Mouse (Mus musculus): ENCODE data around the gene Neurl1a.

DNA sequence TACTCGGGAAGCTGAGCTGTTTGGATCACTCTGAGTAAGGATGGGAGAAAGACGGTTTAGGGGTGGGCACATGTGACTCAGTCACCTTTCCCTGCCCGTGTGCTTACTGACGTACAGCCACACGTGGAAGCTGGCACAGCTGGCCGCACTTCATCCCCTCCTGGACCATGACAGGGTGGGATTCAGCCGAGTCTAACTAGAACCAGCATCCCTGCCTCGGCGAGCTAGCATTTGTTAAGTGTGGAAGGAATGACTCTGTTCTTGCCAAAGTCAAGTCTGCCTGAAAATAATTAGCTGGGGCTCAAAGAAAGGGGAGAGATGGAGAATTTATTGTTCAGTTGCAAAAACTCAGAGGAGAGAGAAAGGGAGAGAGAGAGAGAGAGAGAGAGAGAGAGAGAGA, 91.9 kb downstream of the Neurl1a start:
- no peak for TF ChIP-seq POLR2A (IDR thresholded peaks at IDR 0.05; ENCODE audit: extremely low read depth, insufficient read depth, low read length)
- TF ChIP-seq CTCF (IDR thresholded peaks at IDR 0.05; ENCODE audit: low read depth, low read length): no peak

All from liver, adult 2 months (tissue).